Mouse (Mus musculus): ENCODE measurements around the gene Mbd3. TPM values are rescaled to one million over a fixed set of nuclear protein-coding genes. Genes with fewer than 3 reads are reported as not detected.

The Mbd3 gene
- total RNA-seq (2017): 40.6 and 89.6 TPM in 2 replicates

GRCm38 (mm10) chr10:80399191-80399972 lies at the start of gene Mbd3:
Gene Mbd3, minus strand, starts transcription at chr10:80399550.
- ATAC-seq (replicated peaks in 1 of 2; ENCODE audit: insufficient read depth in 1 of 2, low FRiP score in 2 of 2, low TSS enrichment in 1 of 2, low read depth in 1 of 2, poor library complexity in 2 of 2, severe bottlenecking in 2 of 2): peak; percentile 95 to 96

GRCm38 (mm10) chr10:80445898-80446601 lies 46.7 kb upstream of the Mbd3 start:
- peak; percentile 80 to 81 for ATAC-seq (replicated peaks in 1 of 2; ENCODE audit: insufficient read depth in 1 of 2, low FRiP score in 2 of 2, low TSS enrichment in 1 of 2, low read depth in 1 of 2, poor library complexity in 2 of 2, severe bottlenecking in 2 of 2)

GRCm38 (mm10) chr10:80445052-80445451 lies 45.7 kb upstream of the Mbd3 start:
- ATAC-seq (replicated peaks in 1 of 2; ENCODE audit: insufficient read depth in 1 of 2, low FRiP score in 2 of 2, low TSS enrichment in 1 of 2, low read depth in 1 of 2, poor library complexity in 2 of 2, severe bottlenecking in 2 of 2): no peak

- no peak for ATAC-seq (replicated peaks in 1 of 2; ENCODE audit: insufficient read depth in 1 of 2, low FRiP score in 2 of 2, low TSS enrichment in 1 of 2, low read depth in 1 of 2, poor library complexity in 2 of 2, severe bottlenecking in 2 of 2)
These were observed 45.1 kb upstream of the Mbd3 start for GRCm38 (mm10) chr10:80444339-80445045.

GRCm38 (mm10) chr10:80443575-80444278 lies 44.4 kb upstream of the Mbd3 start:
- ATAC-seq (replicated peaks in 1 of 2; ENCODE audit: insufficient read depth in 1 of 2, low FRiP score in 2 of 2, low TSS enrichment in 1 of 2, low read depth in 1 of 2, poor library complexity in 2 of 2, severe bottlenecking in 2 of 2): no peak

- no peak for ATAC-seq (replicated peaks in 1 of 2; ENCODE audit: insufficient read depth in 1 of 2, low FRiP score in 2 of 2, low TSS enrichment in 1 of 2, low read depth in 1 of 2, poor library complexity in 2 of 2, severe bottlenecking in 2 of 2)
These were observed 43.6 kb upstream of the Mbd3 start for GRCm38 (mm10) chr10:80442989-80443388.

- ATAC-seq (replicated peaks in 1 of 2; ENCODE audit: insufficient read depth in 1 of 2, low FRiP score in 2 of 2, low TSS enrichment in 1 of 2, low read depth in 1 of 2, poor library complexity in 2 of 2, severe bottlenecking in 2 of 2): no peak
These were observed 42.2 kb upstream of the Mbd3 start for GRCm38 (mm10) chr10:80441598-80441997.

- ATAC-seq (replicated peaks in 1 of 2; ENCODE audit: insufficient read depth in 1 of 2, low FRiP score in 2 of 2, low TSS enrichment in 1 of 2, low read depth in 1 of 2, poor library complexity in 2 of 2, severe bottlenecking in 2 of 2): no peak
These were observed 40.7 kb upstream of the Mbd3 start for GRCm38 (mm10) chr10:80440031-80440430.

- no peak for ATAC-seq (replicated peaks in 1 of 2; ENCODE audit: insufficient read depth in 1 of 2, low FRiP score in 2 of 2, low TSS enrichment in 1 of 2, low read depth in 1 of 2, poor library complexity in 2 of 2, severe bottlenecking in 2 of 2)
These were observed 38.6 kb upstream of the Mbd3 start for GRCm38 (mm10) chr10:80437973-80438372.

- no peak for ATAC-seq (replicated peaks in 1 of 2; ENCODE audit: insufficient read depth in 1 of 2, low FRiP score in 2 of 2, low TSS enrichment in 1 of 2, low read depth in 1 of 2, poor library complexity in 2 of 2, severe bottlenecking in 2 of 2)
These were observed 36.9 kb upstream of the Mbd3 start for GRCm38 (mm10) chr10:80436276-80436675.

- ATAC-seq (replicated peaks in 1 of 2; ENCODE audit: insufficient read depth in 1 of 2, low FRiP score in 2 of 2, low TSS enrichment in 1 of 2, low read depth in 1 of 2, poor library complexity in 2 of 2, severe bottlenecking in 2 of 2): no peak
These were observed 36.4 kb upstream of the Mbd3 start for GRCm38 (mm10) chr10:80435764-80436163.

- no peak for ATAC-seq (replicated peaks in 1 of 2; ENCODE audit: insufficient read depth in 1 of 2, low FRiP score in 2 of 2, low TSS enrichment in 1 of 2, low read depth in 1 of 2, poor library complexity in 2 of 2, severe bottlenecking in 2 of 2)
These were observed 35.5 kb upstream of the Mbd3 start for GRCm38 (mm10) chr10:80434823-80435222.

GRCm38 (mm10) chr10:80434233-80434592 lies 34.9 kb upstream of the Mbd3 start:
- ATAC-seq (replicated peaks in 1 of 2; ENCODE audit: insufficient read depth in 1 of 2, low FRiP score in 2 of 2, low TSS enrichment in 1 of 2, low read depth in 1 of 2, poor library complexity in 2 of 2, severe bottlenecking in 2 of 2): no peak

- ATAC-seq (replicated peaks in 1 of 2; ENCODE audit: insufficient read depth in 1 of 2, low FRiP score in 2 of 2, low TSS enrichment in 1 of 2, low read depth in 1 of 2, poor library complexity in 2 of 2, severe bottlenecking in 2 of 2): peak; percentile 93 to 95
These were observed 34.3 kb upstream of the Mbd3 start, which contains the start of gene Tcf3 for GRCm38 (mm10) chr10:80433513-80434232. Gene Tcf3, minus strand, starts transcription at chr10:80433647.

- ATAC-seq (replicated peaks in 1 of 2; ENCODE audit: insufficient read depth in 1 of 2, low FRiP score in 2 of 2, low TSS enrichment in 1 of 2, low read depth in 1 of 2, poor library complexity in 2 of 2, severe bottlenecking in 2 of 2): no peak
These were observed 33.7 kb upstream of the Mbd3 start for GRCm38 (mm10) chr10:80432936-80433512.

GRCm38 (mm10) chr10:80432387-80432785 lies 33.0 kb upstream of the Mbd3 start:
- ATAC-seq (replicated peaks in 1 of 2; ENCODE audit: insufficient read depth in 1 of 2, low FRiP score in 2 of 2, low TSS enrichment in 1 of 2, low read depth in 1 of 2, poor library complexity in 2 of 2, severe bottlenecking in 2 of 2): no peak

Measured in hematopoietic stem cell, adult 5-6 weeks (primary cell).